Mouse (Mus musculus) lung, postnatal 4 days (tissue): ENCODE results near the gene Ccm2.
"Not testable (repeated sequence)": the region's sequence is repeated elsewhere in the genome, so short reads cannot be mapped to it uniquely, and the experiment has no call there.

Source experiments
- DNase-seq, 2 experiments: peaks; one replicate each; pipeline ENCODE4 v3.0.0; 2021

Ccm2 gene

GRCm38 (mm10) chr11:6546205-6547013, at the start of gene Ccm2:
Ccm2 (plus strand) TSS chr11:6546887.
- peak; percentile 97 to 99 for DNase-seq

- DNase-seq = no peak
Measured at GRCm38 (mm10) chr11:6497311-6497948, 49.3 kb upstream of the Ccm2 start.

GRCm38 (mm10) chr11:6502506-6502905, 44.2 kb upstream of the Ccm2 start:
- DNase-seq = no peak

DNA sequence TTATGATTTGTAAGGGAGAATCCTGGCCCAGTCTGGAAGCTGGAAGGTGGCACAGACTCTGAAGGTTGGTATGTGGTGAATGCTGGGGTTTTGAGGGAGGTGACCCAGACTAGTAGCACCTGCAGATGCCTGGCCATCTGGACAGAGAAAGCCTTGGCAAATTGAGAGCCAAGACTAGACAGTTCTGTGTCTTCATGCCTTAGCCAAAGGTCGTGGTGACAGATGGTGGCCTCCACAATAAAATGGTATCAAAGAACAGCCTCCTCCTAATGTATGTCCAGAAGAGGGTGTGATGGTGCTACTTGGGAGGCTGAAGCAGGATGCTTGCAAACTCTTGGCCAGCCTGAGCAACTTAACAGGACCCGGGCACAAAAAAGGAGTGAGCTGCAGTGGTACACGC, 42.5 kb upstream of the Ccm2 start:
- no peak for DNase-seq

GRCm38 (mm10) chr11:6504689-6505088, 42.0 kb upstream of the Ccm2 start:
- peak; percentile 26 to 41 for DNase-seq

GRCm38 (mm10) chr11:6506516-6506915, 40.2 kb upstream of the Ccm2 start:
- DNase-seq = no peak

GRCm38 (mm10) chr11:6508269-6508876, 38.3 kb upstream of the Ccm2 start:
- peak in 1 of 2 experiments; percentile 5 for DNase-seq

DNA sequence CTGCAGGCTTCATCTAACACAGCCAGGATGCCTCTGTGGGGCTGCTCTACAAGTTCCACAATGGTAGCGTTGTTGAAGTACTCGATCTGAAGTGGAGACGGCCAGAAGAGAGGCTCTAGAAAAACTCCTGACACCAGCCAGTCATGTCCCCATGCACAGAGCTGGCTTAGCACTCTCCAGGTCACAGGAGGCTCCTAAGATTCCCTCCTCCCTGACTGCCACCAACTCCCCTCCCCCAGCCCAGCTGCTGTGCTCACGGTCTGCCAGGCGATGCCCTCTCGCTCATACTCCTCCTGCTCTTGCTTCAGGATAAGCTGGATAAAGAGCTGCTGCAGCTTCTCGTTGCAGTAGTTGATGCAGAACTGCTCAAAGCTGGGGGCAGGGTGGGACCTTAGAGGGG, 31.9 kb upstream of the Ccm2 start:
- DNase-seq = peak in 1 of 2 experiments; percentile 43

DNA sequence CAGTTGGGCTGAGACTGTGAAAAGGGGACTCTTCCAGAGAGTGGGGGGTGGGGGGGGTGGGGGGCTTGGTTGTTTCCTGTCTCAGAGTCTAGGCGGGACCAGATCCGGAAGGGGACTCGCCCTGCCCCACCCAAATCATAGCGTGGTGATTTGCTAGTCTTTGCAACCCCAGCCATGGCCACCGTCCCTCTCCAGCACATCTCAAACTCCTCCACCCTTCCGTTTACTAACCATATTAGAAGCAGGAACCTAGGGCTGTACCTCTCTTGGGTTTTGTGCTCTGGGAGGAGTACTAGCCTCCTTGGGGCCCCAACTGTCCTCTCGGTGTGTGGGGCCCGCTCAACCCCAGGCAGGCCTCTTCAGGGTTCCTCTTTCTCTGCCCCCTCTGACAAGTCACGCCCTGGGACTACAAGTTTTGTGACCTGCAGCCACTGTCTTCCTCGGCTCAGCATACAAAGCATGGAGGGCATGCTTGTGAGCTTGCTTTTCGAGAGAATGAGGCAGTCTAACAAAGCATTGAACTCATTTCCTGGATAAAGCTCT, 27.1 kb upstream of the Ccm2 start:
- peak; percentile 55 to 66 for DNase-seq

- peak; percentile 64 to 67 for DNase-seq
Measured at GRCm38 (mm10) chr11:6520507-6521173, 26.0 kb upstream of the Ccm2 start, which contains the start of gene Myo1g. Myo1g (minus strand) TSS chr11:6520965.

DNA sequence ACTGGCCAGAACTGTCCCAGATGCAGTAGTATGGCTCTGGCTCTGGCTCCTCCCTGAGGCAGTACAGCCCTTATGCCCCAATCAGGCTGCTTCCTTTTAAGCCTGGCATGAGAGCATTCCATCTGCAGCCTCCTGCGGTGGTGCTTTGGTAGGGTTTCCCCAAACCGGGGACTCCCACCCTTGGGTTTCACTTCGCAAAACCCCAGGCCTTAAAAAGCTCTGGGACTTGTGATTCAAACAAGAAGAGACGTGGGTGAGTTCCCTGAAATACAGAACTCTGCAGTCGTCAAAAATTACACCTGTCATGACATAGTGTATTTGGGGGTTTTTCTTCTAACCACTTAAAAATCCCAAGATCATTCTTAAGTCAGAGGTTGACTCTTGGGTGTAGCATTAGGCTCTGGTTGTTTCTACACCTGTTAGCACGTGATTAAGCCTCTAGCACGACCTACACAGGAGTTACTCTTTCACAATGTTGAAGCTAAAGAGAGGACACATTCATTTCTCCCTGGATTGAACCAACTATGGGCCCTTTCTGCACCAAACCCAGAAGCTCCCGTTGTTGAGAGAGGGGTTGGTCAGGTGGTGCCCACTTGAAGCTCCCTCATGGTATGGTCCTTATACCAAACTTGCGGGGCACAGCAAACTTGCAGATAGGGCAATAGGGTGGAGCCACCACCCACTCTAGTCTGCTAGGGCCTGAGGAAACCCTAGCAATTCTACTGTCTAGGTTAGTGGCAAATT, 23.7 kb upstream of the Ccm2 start:
- peak in 1 of 2 experiments; percentile 25 for DNase-seq

DNA sequence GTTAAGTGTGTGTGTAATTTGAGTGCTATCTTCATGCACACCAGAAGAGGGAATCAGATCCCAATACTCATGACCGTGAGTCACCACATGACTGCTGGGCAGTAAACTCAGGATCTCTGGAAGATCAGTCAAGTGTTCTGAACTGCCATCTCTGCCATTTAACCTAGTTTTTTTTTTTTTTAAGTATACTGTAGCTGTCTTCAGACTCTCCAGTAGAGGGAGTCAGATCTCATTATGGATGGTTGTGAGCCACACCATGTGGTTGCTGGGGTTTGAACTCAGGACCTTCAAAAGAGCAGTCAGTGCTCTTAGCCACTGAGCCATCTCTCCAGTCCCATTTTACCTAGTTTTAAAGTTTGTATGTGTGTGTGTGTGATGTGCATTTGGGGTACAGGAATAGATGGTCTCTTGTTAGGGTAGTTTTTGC, 23.0 kb upstream of the Ccm2 start:
- DNase-seq = no peak

DNA sequence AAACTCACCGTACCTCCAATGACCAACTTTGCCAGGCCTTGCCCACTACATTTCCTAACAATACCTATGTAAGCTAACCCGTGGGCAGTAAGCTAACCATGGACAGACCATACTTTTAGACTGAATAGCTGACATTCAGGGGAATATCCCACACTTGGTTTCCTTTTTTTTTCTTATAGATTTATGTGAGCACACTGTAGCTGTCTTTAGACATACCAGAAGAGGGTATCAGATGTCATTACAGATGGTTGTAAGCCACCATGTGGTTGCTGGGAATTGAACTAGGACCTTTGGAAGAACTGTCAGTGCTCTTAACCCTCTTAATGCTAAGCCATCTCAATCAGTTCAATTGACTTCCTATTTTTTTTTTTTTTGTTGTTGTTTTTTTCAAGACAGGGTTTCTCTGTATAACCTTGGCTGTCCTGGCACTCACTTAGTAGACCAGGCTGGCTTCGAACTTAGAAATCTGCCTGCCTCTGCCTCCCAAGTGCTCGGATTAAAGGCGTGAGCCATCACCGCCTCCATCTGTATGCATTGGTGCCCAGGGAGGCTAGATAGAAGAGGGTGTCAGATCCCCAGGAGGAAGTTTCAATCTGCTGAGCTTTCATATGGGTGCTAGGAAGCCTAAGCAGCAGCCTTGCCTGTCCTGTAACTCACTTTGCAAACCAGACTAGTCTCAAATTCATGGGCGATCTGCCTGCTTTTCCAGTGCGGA, 22.4 kb upstream of the Ccm2 start:
- DNase-seq = no peak

DNA sequence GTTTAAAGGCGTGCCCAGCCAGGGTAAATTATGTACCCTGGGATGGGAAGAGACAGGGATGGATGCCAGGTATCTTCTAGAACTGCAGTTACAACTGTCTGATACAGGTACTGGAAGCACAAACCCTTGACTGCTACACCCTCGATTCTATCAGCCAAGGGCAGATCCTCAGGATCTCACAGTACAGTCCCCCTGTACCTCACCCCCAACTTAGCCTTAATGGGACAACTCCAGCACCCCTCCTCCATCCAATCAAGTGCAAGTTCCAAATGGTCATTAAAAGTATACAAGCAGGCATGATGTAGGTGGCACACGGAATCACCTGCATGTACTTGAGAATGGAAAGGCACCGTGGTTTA, 21.8 kb upstream of the Ccm2 start:
- no peak for DNase-seq

- no peak for DNase-seq
Measured at GRCm38 (mm10) chr11:6525241-6525640, 21.4 kb upstream of the Ccm2 start.

GRCm38 (mm10) chr11:6526526-6527255, 20.0 kb upstream of the Ccm2 start:
- not testable (repeated sequence) for DNase-seq

DNA sequence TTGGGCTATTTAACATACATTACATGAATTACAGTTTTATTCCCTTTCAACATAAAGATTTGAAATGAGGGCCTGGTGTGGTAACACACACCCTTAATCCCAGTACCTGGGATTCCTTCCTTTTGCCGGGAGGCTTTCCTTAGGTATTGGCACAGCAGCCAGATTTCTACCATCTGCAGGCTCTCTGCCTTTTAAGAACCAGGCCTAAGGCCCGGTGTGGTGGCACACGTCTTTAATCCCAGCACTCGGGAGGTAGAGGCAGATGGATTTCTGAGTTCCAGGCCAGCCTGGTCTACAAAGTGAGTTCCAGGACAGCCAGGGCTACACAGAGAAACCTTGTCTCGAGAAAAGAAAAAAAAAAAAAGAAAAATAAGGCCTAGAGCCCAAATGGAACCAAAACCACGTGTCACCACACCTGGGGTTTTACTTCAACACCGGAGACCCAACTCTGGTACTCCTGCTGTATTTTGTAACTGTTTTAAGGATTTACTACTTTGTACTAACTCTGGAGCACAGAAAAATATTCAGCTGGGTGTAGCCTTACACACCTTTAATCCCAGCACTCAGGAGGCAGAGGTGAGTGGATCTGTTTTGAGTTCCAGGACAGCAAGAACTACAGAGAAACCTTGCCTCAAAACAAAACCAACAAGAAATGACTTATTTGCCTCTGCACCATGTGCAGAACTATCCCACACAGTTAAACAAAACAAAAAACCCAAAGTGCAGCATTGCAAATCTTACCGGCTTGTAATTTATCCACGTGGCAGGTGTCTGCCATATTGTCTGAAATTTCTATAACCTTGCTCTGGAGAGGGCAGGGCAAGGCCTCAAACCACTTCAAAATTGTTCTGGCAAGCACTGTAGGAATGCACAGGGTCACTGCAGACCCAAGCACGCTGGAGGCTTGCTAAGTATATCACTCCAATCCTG, 19.2 kb upstream of the Ccm2 start:
- no peak for DNase-seq

DNA sequence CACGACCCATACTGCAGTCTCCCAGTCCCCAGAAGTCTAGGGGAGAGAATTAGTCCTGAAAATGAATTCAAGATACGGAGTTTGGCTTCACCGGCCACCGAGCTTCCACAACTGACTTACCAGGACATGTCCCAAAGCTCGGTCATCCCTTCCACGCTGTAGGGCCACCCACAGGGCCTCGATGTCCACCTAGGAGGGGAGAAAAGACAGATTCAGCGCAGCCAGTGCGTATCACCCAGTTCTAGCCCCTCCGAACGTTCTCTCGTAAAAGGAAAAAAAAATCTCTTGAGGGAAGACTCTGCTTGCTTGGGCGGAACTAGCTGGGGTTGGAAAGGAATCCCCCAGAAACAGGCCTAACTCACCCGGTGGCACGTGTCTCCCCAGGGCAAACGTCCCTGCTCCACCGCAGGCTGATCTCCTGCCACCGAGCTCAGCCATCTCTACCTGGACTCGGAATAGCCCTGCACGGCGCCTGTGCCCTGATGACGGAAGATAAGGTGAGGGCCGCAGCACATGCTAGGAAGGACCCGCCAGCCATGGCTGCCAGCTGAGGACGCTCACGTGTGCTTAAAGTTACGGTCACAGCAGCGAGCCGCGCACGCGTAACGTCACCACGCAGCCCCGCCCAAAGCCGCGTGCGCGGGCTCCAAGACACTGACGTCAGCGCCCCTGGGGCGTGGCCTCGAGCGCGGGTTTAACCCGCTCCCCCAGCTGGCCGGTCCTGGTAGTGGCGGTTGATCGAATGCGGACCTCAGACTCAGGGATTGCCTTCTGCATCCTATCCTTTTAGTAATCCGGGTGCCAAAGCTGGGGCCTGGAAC, 18.3 kb upstream of the Ccm2 start:
- DNase-seq = peak; percentile 98

- no peak for DNase-seq
Measured at GRCm38 (mm10) chr11:6529961-6530360, 16.7 kb upstream of the Ccm2 start.
